Comparison of ENCODE assay signal across 31 mouse cellular contexts in the genomic region with DNA sequence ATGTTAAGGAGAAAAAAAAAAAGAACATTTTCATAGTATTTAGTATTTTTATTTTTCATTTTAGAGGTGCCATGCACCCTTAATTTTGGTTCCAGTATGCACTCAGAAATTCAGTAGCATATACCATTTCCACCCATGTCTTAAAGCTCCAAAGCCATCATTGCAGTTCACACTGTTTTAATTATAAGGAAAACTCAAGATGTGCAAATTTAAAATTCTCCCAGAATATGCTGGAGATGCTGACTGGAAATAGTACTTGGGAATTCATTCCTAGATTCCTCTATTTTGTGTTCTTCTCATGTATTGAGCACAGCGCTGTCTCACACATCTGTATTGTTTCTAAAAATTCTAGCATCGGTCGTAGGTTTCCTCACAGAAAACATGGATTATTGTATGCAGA. TPM values are rescaled to one million over a fixed set of nuclear protein-coding genes. Genes with fewer than 3 reads are reported as not detected.
"Had no signal": no experiment of that assay in that cellular context is flagged by ENCODE, and none has a peak within 500 bp of the region (broad histone marks: within the 10 kb centered on the region; RNA-seq: fewer than 3 reads in every experiment).

No protein-coding gene starts in this region.

- ATAC-seq: liver, embryonic 12.5 days; liver, postnatal 0 days; lung, postnatal 0 days; midbrain, embryonic 13.5 days; midbrain, embryonic 15.5 days; midbrain, embryonic 16.5 days had no signal

- H3K4me2 ChIP-seq: limb, embryonic 12.5 days; limb, embryonic 13.5 days; limb, embryonic 15.5 days; liver, embryonic 12.5 days; liver, embryonic 13.5 days; liver, embryonic 15.5 days; lung, embryonic 14.5 days; lung, embryonic 15.5 days; midbrain, embryonic 11.5 days; midbrain, embryonic 12.5 days; midbrain, embryonic 13.5 days; midbrain, embryonic 15.5 days had no signal

- H3K9ac ChIP-seq: limb, embryonic 12.5 days; limb, embryonic 13.5 days; limb, embryonic 15.5 days; liver, embryonic 12.5 days; liver, embryonic 13.5 days; liver, embryonic 14.5 days; liver, embryonic 15.5 days; liver, postnatal 0 days; lung, embryonic 14.5 days; lung, embryonic 15.5 days; midbrain, embryonic 12.5 days; midbrain, embryonic 13.5 days; midbrain, embryonic 15.5 days had no signal

- DNase-seq: left cerebral cortex, postnatal 4 days; liver; liver, embryonic 13.5 days; liver, postnatal 0 days; lung, adult 18-20 months; lung, adult 2 months; lung, embryonic 14.5 days; lung, postnatal 10 days; lung, postnatal 14 days; lung, postnatal 36 days; lung, postnatal 4 days; midbrain, embryonic 14.5 days had no signal

- H3K4me3 ChIP-seq: limb, embryonic 10.5 days; limb, embryonic 12.5 days; limb, embryonic 13.5 days; limb, embryonic 15.5 days; liver, embryonic 12.5 days; liver, embryonic 13.5 days; liver, embryonic 15.5 days; lung, embryonic 15.5 days; midbrain, embryonic 10.5 days; midbrain, embryonic 12.5 days; midbrain, embryonic 13.5 days; midbrain, embryonic 15.5 days; myocyte had no signal

- H3K27me3 ChIP-seq: limb, embryonic 12.5 days; limb, embryonic 13.5 days; limb, embryonic 15.5 days; liver, embryonic 12.5 days; liver, embryonic 13.5 days; liver, embryonic 15.5 days; lung, embryonic 15.5 days; megakaryocyte, embryonic 14.5 days; midbrain, embryonic 12.5 days; midbrain, embryonic 13.5 days; midbrain, embryonic 15.5 days had no signal

- H3K27ac ChIP-seq: limb, embryonic 10.5 days; limb, embryonic 12.5 days; limb, embryonic 13.5 days; limb, embryonic 15.5 days; liver, embryonic 12.5 days; liver, embryonic 13.5 days; liver, embryonic 14.5 days; liver, embryonic 15.5 days; lung, embryonic 15.5 days; macrophage; midbrain, embryonic 10.5 days; midbrain, embryonic 12.5 days; midbrain, embryonic 13.5 days; midbrain, embryonic 15.5 days had no signal

- H3K4me1 ChIP-seq: limb, embryonic 10.5 days; limb, embryonic 12.5 days; limb, embryonic 13.5 days; limb, embryonic 15.5 days; liver, embryonic 12.5 days; liver, embryonic 13.5 days; liver, embryonic 15.5 days; lung, embryonic 15.5 days; midbrain, embryonic 10.5 days; midbrain, embryonic 12.5 days; midbrain, embryonic 13.5 days; midbrain, embryonic 15.5 days had no signal

- H3K9me3 ChIP-seq: limb, embryonic 10.5 days; limb, embryonic 12.5 days; limb, embryonic 13.5 days; limb, embryonic 15.5 days; liver, embryonic 12.5 days; liver, embryonic 13.5 days; liver, embryonic 15.5 days; lung, embryonic 15.5 days; megakaryocyte, embryonic 14.5 days; midbrain, embryonic 10.5 days; midbrain, embryonic 12.5 days; midbrain, embryonic 13.5 days; midbrain, embryonic 15.5 days had no signal

RNA-seq across cellular contexts. Expression of a gene that starts 29.1 kb away (rescaled TPM):
- polyA plus RNA-seq: liver, adult 2 months had no signal
